16 mouse cellular contexts compared by ENCODE assay signal in genomic region chr3:149836467-149837233, GRCm38 (mm10).
A peak's percentile ranks its signal among the peaks of the same experiment; 100 is the strongest.
DNase-seq lines count a peak whose midpoint lies in the region; ATAC-seq and TF ChIP-seq lines count a peak whose summit lies in the region.
"Had no signal": no experiment of that assay in that cellular context is flagged by ENCODE, and none has a peak within 500 bp of the region (broad histone marks: within the 10 kb centered on the region; RNA-seq: fewer than 3 reads in every experiment).

No protein-coding gene starts in this region.

- no peaks in the 10 kb centered on the region for H3K4me1 ChIP-seq in hindbrain, embryonic 16.5 days (ENCODE audit: control insufficient read depth, insufficient read depth, low read depth, low read length)
- H3K4me1 ChIP-seq in hindbrain, embryonic 13.5 days (replicated peaks), result 0 out of 2 replicates have a peak, but pooled peaks cover 4% of the 10 kb centered on the region
- no peaks in the 10 kb centered on the region for H3K4me1 ChIP-seq in forebrain, postnatal 0 days (ENCODE audit: insufficient read depth)
- H3K4me1 ChIP-seq in midbrain, postnatal 0 days (ENCODE audit: insufficient read depth, low read length), result no peaks in the 10 kb centered on the region
- no peaks in the 10 kb centered on the region for H3K4me1 ChIP-seq in stomach, postnatal 0 days (replicated peaks; ENCODE audit: control insufficient read depth, insufficient read depth)
- H3K4me1 ChIP-seq: heart, embryonic 15.5 days; liver, embryonic 13.5 days; neural tube, embryonic 12.5 days had no signal

- no peaks in the 10 kb centered on the region for H3K27me3 ChIP-seq in hindbrain, embryonic 16.5 days (replicated peaks; ENCODE audit: control insufficient read depth, insufficient read depth, low read length)
- no peaks in the 10 kb centered on the region for H3K27me3 ChIP-seq in hindbrain, embryonic 13.5 days
- no peaks in the 10 kb centered on the region for H3K27me3 ChIP-seq in forebrain, postnatal 0 days (ENCODE audit: insufficient read depth, low read length)
- H3K27me3 ChIP-seq in midbrain, postnatal 0 days (ENCODE audit: insufficient read depth, low read length), result no peaks in the 10 kb centered on the region
- H3K27me3 ChIP-seq in stomach, postnatal 0 days (ENCODE audit: control insufficient read depth, insufficient read depth, low read length), result no peaks in the 10 kb centered on the region
- H3K27me3 ChIP-seq: heart, embryonic 15.5 days; liver, embryonic 13.5 days; neural tube, embryonic 12.5 days had no signal

- no peaks in the 10 kb centered on the region for H3K36me3 ChIP-seq in hindbrain, embryonic 16.5 days (ENCODE audit: control insufficient read depth, insufficient read depth, low read length)
- H3K36me3 ChIP-seq in hindbrain, embryonic 13.5 days, result no peaks in the 10 kb centered on the region
- H3K36me3 ChIP-seq in forebrain, postnatal 0 days (ENCODE audit: insufficient read depth), result no peaks in the 10 kb centered on the region
- H3K36me3 ChIP-seq in midbrain, postnatal 0 days (ENCODE audit: insufficient read depth, low read length), result no peaks in the 10 kb centered on the region
- no peaks in the 10 kb centered on the region for H3K36me3 ChIP-seq in stomach, postnatal 0 days (ENCODE audit: control insufficient read depth, insufficient read depth, low read length)
- H3K36me3 ChIP-seq: heart, embryonic 15.5 days; liver, embryonic 13.5 days; neural tube, embryonic 12.5 days had no signal

- peak; percentile 66 for DNase-seq in embryo, embryonic 11 days
- peak; percentile 8 for DNase-seq in forebrain, postnatal 0 days
- DNase-seq in midbrain, postnatal 0 days (ENCODE audit: low spot score), result peak; percentile 31
- DNase-seq in right cerebral cortex, adult 18-20 months, result no peak
- no peak for DNase-seq in stomach, postnatal 0 days (ENCODE audit: low spot score)
- DNase-seq in thymus, postnatal 25 days, result no peak
- DNase-seq: adrenal gland, postnatal 14 days; B cell, adult 2 months; cerebellum, postnatal 36 days; gastrocnemius, postnatal 36 days; liver, embryonic 13.5 days had no signal

- peak overlapping the region; percentile 11 for H3K4me2 ChIP-seq in hindbrain, embryonic 16.5 days (ENCODE audit: low read length)
- H3K4me2 ChIP-seq in hindbrain, embryonic 13.5 days, result no peak overlapping the region
- no peak overlapping the region; the same call in 1 of the 2 replicates for H3K4me2 ChIP-seq in forebrain, postnatal 0 days (ENCODE audit: low read depth)
- 0 out of 2 replicates have a peak overlapping the region, but pooled peaks have one; percentile 7 for H3K4me2 ChIP-seq in midbrain, postnatal 0 days (ENCODE audit: low read depth, low read length, poor library complexity, severe bottlenecking)
- H3K4me2 ChIP-seq in stomach, postnatal 0 days (replicated peaks; ENCODE audit: low read depth), result no peak overlapping the region
- H3K4me2 ChIP-seq: heart, embryonic 15.5 days; liver, embryonic 13.5 days; neural tube, embryonic 12.5 days had no signal

- H3K9ac ChIP-seq in hindbrain, embryonic 16.5 days (ENCODE audit: low read depth, low read length), result no peak overlapping the region
- no peak overlapping the region for H3K9ac ChIP-seq in hindbrain, embryonic 13.5 days
- no peak overlapping the region for H3K9ac ChIP-seq in forebrain, postnatal 0 days
- H3K9ac ChIP-seq in midbrain, postnatal 0 days (replicated peaks; ENCODE audit: low read length, poor library complexity, severe bottlenecking), result no peak overlapping the region
- H3K9ac ChIP-seq in stomach, postnatal 0 days (ENCODE audit: low read length), result no peak overlapping the region
- H3K9ac ChIP-seq: heart, embryonic 15.5 days; liver, embryonic 13.5 days; neural tube, embryonic 12.5 days had no signal

- no peaks in the 10 kb centered on the region for H3K9me3 ChIP-seq in hindbrain, embryonic 16.5 days (ENCODE audit: control insufficient read depth, low read length)
- no peaks in the 10 kb centered on the region for H3K9me3 ChIP-seq in hindbrain, embryonic 13.5 days
- H3K9me3 ChIP-seq in forebrain, postnatal 0 days (ENCODE audit: low read length), result no peaks in the 10 kb centered on the region
- no peaks in the 10 kb centered on the region for H3K9me3 ChIP-seq in midbrain, postnatal 0 days (ENCODE audit: low read length)
- H3K9me3 ChIP-seq in stomach, postnatal 0 days (ENCODE audit: control insufficient read depth, low read length), result no peaks in the 10 kb centered on the region
- H3K9me3 ChIP-seq: heart, embryonic 15.5 days; liver, embryonic 13.5 days; neural tube, embryonic 12.5 days had no signal

- H3K27ac ChIP-seq in hindbrain, embryonic 16.5 days (ENCODE audit: low read depth, low read length), result no peak overlapping the region
- no peak overlapping the region for H3K27ac ChIP-seq in hindbrain, embryonic 13.5 days
- H3K27ac ChIP-seq in forebrain, postnatal 0 days (ENCODE audit: low read depth, low read length), result no peak overlapping the region
- no peak overlapping the region for H3K27ac ChIP-seq in midbrain, postnatal 0 days (ENCODE audit: low read depth, low read length)
- H3K27ac ChIP-seq in stomach, postnatal 0 days (replicated peaks), result no peak overlapping the region
- H3K27ac ChIP-seq: heart, embryonic 15.5 days; liver, embryonic 13.5 days; neural tube, embryonic 12.5 days had no signal

- no peak for TF ChIP-seq CTCF in forebrain, postnatal 0 days (IDR thresholded peaks at IDR 0.05; ENCODE audit: low read depth)
- no peak for TF ChIP-seq CTCF in midbrain, postnatal 0 days (IDR thresholded peaks at IDR 0.05)
- no peak for TF ChIP-seq CTCF in stomach, postnatal 0 days (IDR thresholded peaks at IDR 0.05; ENCODE audit: low read depth)

- ATAC-seq in hindbrain, embryonic 16.5 days, result no peak
- ATAC-seq in hindbrain, embryonic 13.5 days (ENCODE audit: low FRiP score), result no peak
- ATAC-seq in forebrain, postnatal 0 days, result no peak
- ATAC-seq in midbrain, postnatal 0 days (ENCODE audit: low FRiP score), result no peak
- no peak for ATAC-seq in stomach, postnatal 0 days (ENCODE audit: low FRiP score, low TSS enrichment)
- ATAC-seq: lung, postnatal 0 days had no signal

- no peak overlapping the region for H3K4me3 ChIP-seq in hindbrain, embryonic 16.5 days (ENCODE audit: low read length)
- no peak overlapping the region for H3K4me3 ChIP-seq in hindbrain, embryonic 13.5 days
- H3K4me3 ChIP-seq in forebrain, postnatal 0 days (ENCODE audit: low read depth, low read length), result no peak overlapping the region
- no peak overlapping the region for H3K4me3 ChIP-seq in midbrain, postnatal 0 days (ENCODE audit: low read depth, low read length)
- no peak overlapping the region for H3K4me3 ChIP-seq in stomach, postnatal 0 days (ENCODE audit: low read depth, low read length)
- H3K4me3 ChIP-seq: heart, embryonic 15.5 days; liver, embryonic 13.5 days; neural tube, embryonic 12.5 days had no signal

- TF ChIP-seq EP300 in stomach, postnatal 0 days (optimal IDR thresholded peaks at IDR 0.05), result no peak

- 39% methylated on average over 11 of the region's 11 CpGs for WGBS in hindbrain, embryonic 16.5 days
- 50% methylated on average over 11 of the region's 11 CpGs for WGBS in hindbrain, embryonic 13.5 days
- 14% methylated on average over 11 of the region's 11 CpGs for WGBS in forebrain, postnatal 0 days
- WGBS in midbrain, postnatal 0 days, result 29% methylated on average over 11 of the region's 11 CpGs
- 64% methylated on average over 11 of the region's 11 CpGs for WGBS in stomach, postnatal 0 days

Comparison
In these comparisons a context has a peak if more than half of its experiments do, and no peak if none do; other contexts are left out.
1. H3K4me2 ChIP-seq: peak in hindbrain, embryonic 16.5 days (single experiment) and midbrain, postnatal 0 days (single experiment); none in hindbrain, embryonic 13.5 days (single experiment), forebrain, postnatal 0 days (single experiment) and stomach, postnatal 0 days (single experiment).
2. DNase-seq: peak in embryo, embryonic 11 days (single experiment), forebrain, postnatal 0 days (single experiment) and midbrain, postnatal 0 days (single experiment); none in right cerebral cortex, adult 18-20 months (single experiment), stomach, postnatal 0 days (single experiment) and thymus, postnatal 25 days (single experiment).